In genomic region chr5:113153508-113153830, GRCm38 (mm10) we compare ENCODE assay signal across 10 mouse cellular contexts.
DNase-seq lines count a peak whose midpoint lies in the region; ATAC-seq and TF ChIP-seq lines count a peak whose summit lies in the region.
"Had no signal": no experiment of that assay in that cellular context is flagged by ENCODE, and none has a peak within 500 bp of the region (broad histone marks: within the 10 kb centered on the region; RNA-seq: fewer than 3 reads in every experiment).

No protein-coding gene starts in this region.

- TF ChIP-seq POLR2A in thymus, adult 2 months (IDR thresholded peaks at IDR 0.05; ENCODE audit: control insufficient read depth, extremely low read depth, insufficient read depth, low read length, poor library complexity) = no peak

- ATAC-seq in forebrain, embryonic 12.5 days (ENCODE audit: low FRiP score) = no peak
- ATAC-seq in forebrain, embryonic 11.5 days (replicated peaks; ENCODE audit: low FRiP score) = no peak
- no peak for ATAC-seq in kidney, postnatal 0 days (replicated peaks; ENCODE audit: low FRiP score, low read depth)
- no peak for ATAC-seq in embryonic facial prominence, embryonic 15.5 days (ENCODE audit: insufficient number of reproducible peaks, low FRiP score, low TSS enrichment, low read depth)
- ATAC-seq in liver, embryonic 16.5 days (ENCODE audit: low read depth) = no peak
- ATAC-seq: midbrain, embryonic 15.5 days; Patski had no signal

- no peak overlapping the region for H3K4me3 ChIP-seq in forebrain, embryonic 12.5 days (replicated peaks)
- no peak overlapping the region for H3K4me3 ChIP-seq in forebrain, embryonic 11.5 days (ENCODE audit: low read depth, low read length)
- H3K4me3 ChIP-seq in kidney, postnatal 0 days (replicated peaks; ENCODE audit: low read depth, low read length) = no peak overlapping the region
- no peak overlapping the region for H3K4me3 ChIP-seq in embryonic facial prominence, embryonic 15.5 days (replicated peaks)
- no peak overlapping the region for H3K4me3 ChIP-seq in liver, embryonic 16.5 days (ENCODE audit: low read depth, low read length)
- H3K4me3 ChIP-seq in thymus, adult 2 months (ENCODE audit: control insufficient read depth, insufficient read depth, low read length) = no peak overlapping the region
- H3K4me3 ChIP-seq: midbrain, embryonic 15.5 days had no signal

- DNase-seq in forebrain, embryonic 11.5 days (ENCODE audit: low spot score) = no peak
- no peak for DNase-seq in kidney, postnatal 0 days (ENCODE audit: low spot score)
- DNase-seq in kidney, postnatal 14 days = no peak
- no peak for DNase-seq in thymus, adult 2 months
- no peak for DNase-seq in right cerebral cortex, postnatal 36 days (ENCODE audit: low spot score in 2 of 2)

- H3K9ac ChIP-seq in forebrain, embryonic 12.5 days = no peak overlapping the region
- H3K9ac ChIP-seq in forebrain, embryonic 11.5 days (ENCODE audit: low read length) = no peak overlapping the region
- H3K9ac ChIP-seq in kidney, postnatal 0 days (ENCODE audit: low read depth, low read length) = no peak overlapping the region
- no peak overlapping the region for H3K9ac ChIP-seq in embryonic facial prominence, embryonic 15.5 days
- H3K9ac ChIP-seq in liver, embryonic 16.5 days (ENCODE audit: low read depth, low read length) = no peak overlapping the region
- H3K9ac ChIP-seq: midbrain, embryonic 15.5 days had no signal

- WGBS in forebrain, embryonic 12.5 days = 92% methylated on average over 5 of the region's 5 CpGs
- WGBS in forebrain, embryonic 11.5 days = 94% methylated on average over 5 of the region's 5 CpGs
- 73% methylated on average over 5 of the region's 5 CpGs for WGBS in kidney, postnatal 0 days
- WGBS in embryonic facial prominence, embryonic 15.5 days = 66% methylated on average over 5 of the region's 5 CpGs
- 65% methylated on average over 5 of the region's 5 CpGs for WGBS in liver, embryonic 16.5 days (ENCODE audit: insufficient replicate concordance)
- 88% methylated on average over 5 of the region's 5 CpGs for WGBS in thymus, adult 2 months

- peaks cover 38% of the 10 kb centered on the region for H3K4me1 ChIP-seq in forebrain, embryonic 12.5 days
- H3K4me1 ChIP-seq in forebrain, embryonic 11.5 days (replicated peaks; ENCODE audit: control insufficient read depth, insufficient read depth, low read length) = peaks cover 15% of the 10 kb centered on the region
- H3K4me1 ChIP-seq in kidney, postnatal 0 days (replicated peaks; ENCODE audit: insufficient read depth, low read length) = peaks cover 16% of the 10 kb centered on the region
- peaks cover 67% of the 10 kb centered on the region for H3K4me1 ChIP-seq in embryonic facial prominence, embryonic 15.5 days
- H3K4me1 ChIP-seq in liver, embryonic 16.5 days (ENCODE audit: control insufficient read depth, low read depth, low read length) = peaks cover 21% of the 10 kb centered on the region
- peaks cover 28% of the 10 kb centered on the region for H3K4me1 ChIP-seq in thymus, adult 2 months (replicated peaks; ENCODE audit: control insufficient read depth, insufficient read depth, low read length)

- no peak for TF ChIP-seq CTCF in kidney, postnatal 0 days (IDR thresholded peaks at IDR 0.05; ENCODE audit: low read depth)
- no peak for TF ChIP-seq CTCF in thymus, adult 2 months (IDR thresholded peaks at IDR 0.05; ENCODE audit: borderline replicate concordance, control insufficient read depth, extremely low read depth, insufficient read depth, low read length, poor library complexity)

- H3K27me3 ChIP-seq in forebrain, embryonic 12.5 days = no peaks in the 10 kb centered on the region
- no peaks in the 10 kb centered on the region for H3K27me3 ChIP-seq in forebrain, embryonic 11.5 days (ENCODE audit: control insufficient read depth, insufficient read depth, low read length)
- no peaks in the 10 kb centered on the region for H3K27me3 ChIP-seq in kidney, postnatal 0 days (ENCODE audit: insufficient read depth, low read length)
- H3K27me3 ChIP-seq in embryonic facial prominence, embryonic 15.5 days = no peaks in the 10 kb centered on the region
- no peaks in the 10 kb centered on the region for H3K27me3 ChIP-seq in liver, embryonic 16.5 days (ENCODE audit: control insufficient read depth, insufficient read depth, low read depth, low read length)
- H3K27me3 ChIP-seq in thymus, adult 2 months (ENCODE audit: control insufficient read depth, insufficient read depth, low read length) = no peaks in the 10 kb centered on the region
- H3K27me3 ChIP-seq: midbrain, embryonic 15.5 days; Patski had no signal

- H3K27ac ChIP-seq in forebrain, embryonic 12.5 days = peak overlapping the region; percentile 68
- H3K27ac ChIP-seq in forebrain, embryonic 11.5 days (ENCODE audit: low read depth, low read length) = no peak overlapping the region
- peak overlapping the region; percentile 2; the same call in 1 of the 2 replicates for H3K27ac ChIP-seq in kidney, postnatal 0 days
- peak overlapping the region; percentile 88 for H3K27ac ChIP-seq in embryonic facial prominence, embryonic 15.5 days (replicated peaks)
- peak overlapping the region; percentile 80; the same call in 1 of the 2 replicates for H3K27ac ChIP-seq in liver, embryonic 16.5 days (ENCODE audit: low read length)
- H3K27ac ChIP-seq in thymus, adult 2 months (ENCODE audit: control insufficient read depth, insufficient read depth, low read length) = no peak overlapping the region
- H3K27ac ChIP-seq: midbrain, embryonic 15.5 days had no signal

- H3K36me3 ChIP-seq in forebrain, embryonic 12.5 days (replicated peaks) = no peaks in the 10 kb centered on the region
- H3K36me3 ChIP-seq in forebrain, embryonic 11.5 days (ENCODE audit: control insufficient read depth, insufficient read depth, low read length) = no peaks in the 10 kb centered on the region
- H3K36me3 ChIP-seq in kidney, postnatal 0 days (ENCODE audit: insufficient read depth, low read length) = no peaks in the 10 kb centered on the region
- H3K36me3 ChIP-seq in embryonic facial prominence, embryonic 15.5 days = no peaks in the 10 kb centered on the region
- H3K36me3 ChIP-seq in liver, embryonic 16.5 days (ENCODE audit: control insufficient read depth, insufficient read depth) = no peaks in the 10 kb centered on the region
- no peaks in the 10 kb centered on the region for H3K36me3 ChIP-seq in thymus, adult 2 months (ENCODE audit: control insufficient read depth, insufficient read depth, low read length)
- H3K36me3 ChIP-seq: midbrain, embryonic 15.5 days had no signal

- no peaks in the 10 kb centered on the region for H3K9me3 ChIP-seq in forebrain, embryonic 12.5 days
- no peaks in the 10 kb centered on the region for H3K9me3 ChIP-seq in forebrain, embryonic 11.5 days (ENCODE audit: control insufficient read depth, low read length)
- no peaks in the 10 kb centered on the region for H3K9me3 ChIP-seq in kidney, postnatal 0 days (replicated peaks; ENCODE audit: low read length)
- H3K9me3 ChIP-seq in embryonic facial prominence, embryonic 15.5 days (replicated peaks) = no peaks in the 10 kb centered on the region
- no peaks in the 10 kb centered on the region for H3K9me3 ChIP-seq in liver, embryonic 16.5 days (replicated peaks; ENCODE audit: control insufficient read depth, low read length)
- H3K9me3 ChIP-seq: midbrain, embryonic 15.5 days had no signal

- no peak overlapping the region for H3K4me2 ChIP-seq in forebrain, embryonic 12.5 days
- H3K4me2 ChIP-seq in forebrain, embryonic 11.5 days (ENCODE audit: low read depth, low read length, severe bottlenecking) = no peak overlapping the region
- H3K4me2 ChIP-seq in kidney, postnatal 0 days (ENCODE audit: low read length) = no peak overlapping the region
- H3K4me2 ChIP-seq in embryonic facial prominence, embryonic 15.5 days (replicated peaks) = no peak overlapping the region
- H3K4me2 ChIP-seq in liver, embryonic 16.5 days (ENCODE audit: low read depth, low read length) = no peak overlapping the region
- H3K4me2 ChIP-seq: midbrain, embryonic 15.5 days had no signal

Comparison
In these comparisons a context has a peak if more than half of its experiments do, and no peak if none do; other contexts are left out.
1. H3K27ac ChIP-seq: peak in forebrain, embryonic 12.5 days (single experiment), kidney, postnatal 0 days (single experiment), embryonic facial prominence, embryonic 15.5 days (single experiment) and liver, embryonic 16.5 days (single experiment); none in forebrain, embryonic 11.5 days (single experiment) and thymus, adult 2 months (single experiment).